Mouse (Mus musculus) embryonic facial prominence, embryonic 14.5 days (tissue): ENCODE measurements around the gene Hamp2. TPM values are rescaled to one million over a fixed set of nuclear protein-coding genes. Genes with fewer than 3 reads are reported as not detected.

Experiments
- ATAC-seq: fragments of 200-750 bp; cut with Nextera tagmentation; 2 replicates; pipeline ENCODE4 v1.8.0; 2017; ENCODE audit warnings: low read depth, moderate number of reproducible peaks, moderate TSS enrichment
- DNase-seq: peaks from one replicate; pipeline ENCODE4 v3.0.0-alpha.2; 2015; ENCODE audit warnings: low spot score
- H3K27ac ChIP-seq: fragments of 300-500 bp; sonication (generic); replicated peaks from 2 replicates; pipeline ENCODE4 v1.5.1; 2014; ENCODE audit warnings: low read depth, mild to moderate bottlenecking, low read length, moderate library complexity
- H3K27me3 ChIP-seq: fragments of 300-500 bp; sonication (generic); replicated peaks from 2 replicates; pipeline ENCODE4 v1.6.1; 2014; ENCODE audit warnings: low read length; ENCODE audit not compliant: control insufficient read depth, insufficient read depth
- H3K36me3 ChIP-seq: fragments of 300-500 bp; sonication (generic); 2 replicates; pipeline ENCODE4 v1.6.1; 2014; ENCODE audit warnings: low read length, mixed read lengths; ENCODE audit not compliant: control insufficient read depth, insufficient read depth
- H3K4me1 ChIP-seq: fragments of 300-500 bp; sonication (generic); 2 replicates; pipeline ENCODE4 v1.6.1; 2014; ENCODE audit warnings: antibody characterized with exemption, low read length; ENCODE audit not compliant: control insufficient read depth, insufficient read depth
- H3K4me2 ChIP-seq: fragments of 300-500 bp; sonication (generic); 2 replicates; pipeline ENCODE4 v1.6.1; 2014; ENCODE audit warnings: low read depth, mild to moderate bottlenecking, low read length, moderate library complexity, mixed read lengths
- H3K4me3 ChIP-seq: fragments of 300-500 bp; sonication (generic); 2 replicates; pipeline ENCODE4 v1.5.1; 2014; ENCODE audit warnings: low read depth, mild to moderate bottlenecking, low read length
- H3K9ac ChIP-seq: fragments of 300-500 bp; sonication (generic); 2 replicates; pipeline ENCODE4 v1.6.1; 2014; ENCODE audit warnings: low read depth, mild to moderate bottlenecking, low read length, moderate library complexity, mixed read lengths
- H3K9me3 ChIP-seq: fragments of 300-500 bp; sonication (generic); 2 replicates; pipeline ENCODE4 v1.6.1; 2016; ENCODE audit warnings: low read length; ENCODE audit not compliant: control insufficient read depth
- WGBS: fragments of 180-500 bp; shearing (Covaris S2); extraction: QIAGEN DNeasy Blood & Tissue Kit; methylation state at CpG from one replicate; pipeline ENCODE4 v1.1.7; 2014; 5-methylcytosine and 5-hydroxymethylcytosine counted together
- polyA plus RNA-seq: library from polyadenylated mRNA; unstranded; fragments of >200 nt; fragmentation: Nextera tagmentation; extraction: Ambion mirVana; gene quantifications from 2 replicates; pipeline ENCODE4 v1.2.1, GENCODE M21; 2014

Hamp2 gene
- polyA plus RNA-seq, 1 experiment from 2014 or later = not detected

- ATAC-seq (no peak), DNase-seq (no peak)
- WGBS = 80% methylated on average over 14 of the region's 14 CpGs
- Histone ChIP-seq H3K36me3 (no peaks in the 10 kb centered on the region), H3K27me3 (no peaks in the 10 kb centered on the region), H3K4me1 (no peaks in the 10 kb centered on the region), H3K9ac (no peak overlapping the region), H3K4me3 (no peak overlapping the region), H3K4me2 (no peak overlapping the region), H3K27ac (no peak overlapping the region), H3K9me3 (no peaks in the 10 kb centered on the region)
These were observed 41.2 kb upstream of the Hamp2 start for GRCm38 (mm10) chr7:30965677-30966076.

GRCm38 (mm10) chr7:30964366-30964765 lies 39.9 kb upstream of the Hamp2 start:
- no peaks in the 10 kb centered on the region for H3K4me1 ChIP-seq
- ATAC-seq (no peak), DNase-seq (no peak)
- WGBS = 84% methylated on average over 7 of the region's 7 CpGs
- H3K4me2 ChIP-seq = no peak overlapping the region
- no peak overlapping the region for H3K9ac ChIP-seq
- no peak overlapping the region for H3K4me3 ChIP-seq
- no peaks in the 10 kb centered on the region for H3K36me3 ChIP-seq
- H3K27me3 ChIP-seq = no peaks in the 10 kb centered on the region
- H3K9me3 ChIP-seq = no peaks in the 10 kb centered on the region
- no peak overlapping the region for H3K27ac ChIP-seq

- peaks cover 8% of the 10 kb centered on the region for H3K4me1 ChIP-seq
- ATAC-seq = no peak
- no peak overlapping the region for H3K9ac ChIP-seq
- no peak for DNase-seq
- 90% methylated on average over 5 of the region's 5 CpGs for WGBS
- H3K9me3 ChIP-seq = no peaks in the 10 kb centered on the region
- no peak overlapping the region for H3K4me3 ChIP-seq
- H3K27me3 ChIP-seq = no peaks in the 10 kb centered on the region
- H3K4me2 ChIP-seq = no peak overlapping the region
- H3K27ac ChIP-seq = no peak overlapping the region
- peaks cover 15% of the 10 kb centered on the region for H3K36me3 ChIP-seq
These were observed 38.4 kb upstream of the Hamp2 start for GRCm38 (mm10) chr7:30962862-30963261.

- Histone ChIP-seq H3K9me3 (no peaks in the 10 kb centered on the region), H3K4me2 (no peak overlapping the region), H3K9ac (no peak overlapping the region), H3K36me3 (peaks cover 20% of the 10 kb centered on the region), H3K4me3 (no peak overlapping the region), H3K4me1 (peaks cover 12% of the 10 kb centered on the region), H3K27me3 (no peaks in the 10 kb centered on the region), H3K27ac (no peak overlapping the region)
- no peak for ATAC-seq
- WGBS = 82% methylated on average over 6 of the region's 6 CpGs
- DNase-seq = no peak
These were observed 35.4 kb upstream of the Hamp2 start for GRCm38 (mm10) chr7:30959786-30960349.

GRCm38 (mm10) chr7:30958866-30959487 lies 34.5 kb upstream of the Hamp2 start:
- Histone ChIP-seq H3K27ac (no peak overlapping the region), H3K4me3 (0 out of 2 replicates have a peak overlapping the region, but pooled peaks have one; percentile 96), H3K9ac (no peak overlapping the region), H3K4me2 (no peak overlapping the region), H3K27me3 (no peaks in the 10 kb centered on the region), H3K4me1 (peaks cover 12% of the 10 kb centered on the region), H3K9me3 (no peaks in the 10 kb centered on the region), H3K36me3 (peaks cover 29% of the 10 kb centered on the region)
- DNase-seq (no peak), ATAC-seq (no peak)
- 93% methylated on average over 9 of the region's 9 CpGs for WGBS

- Histone ChIP-seq H3K4me1 (peaks cover 12% of the 10 kb centered on the region), H3K9ac (peak overlapping the region; percentile 99), H3K27ac (peak overlapping the region; percentile 99), H3K36me3 (peaks cover 35% of the 10 kb centered on the region), H3K4me3 (peak overlapping the region; percentile 96), H3K4me2 (peak overlapping the region; percentile 79), H3K9me3 (no peaks in the 10 kb centered on the region), H3K27me3 (no peaks in the 10 kb centered on the region)
- no peak for ATAC-seq
- WGBS = 70% methylated on average over 28 of the region's 28 CpGs
- DNase-seq = no peak
These were observed 33.8 kb upstream of the Hamp2 start for GRCm38 (mm10) chr7:30958109-30958865.

GRCm38 (mm10) chr7:30957367-30957783 lies 32.9 kb upstream of the Hamp2 start:
- H3K27me3 ChIP-seq = no peaks in the 10 kb centered on the region
- peaks cover 12% of the 10 kb centered on the region for H3K4me1 ChIP-seq
- peak overlapping the region; percentile 96 for H3K4me3 ChIP-seq
- H3K27ac ChIP-seq = peak overlapping the region; percentile 99
- WGBS = under 1% methylated on average over 40 of the region's 43 CpGs
- ATAC-seq (peak; percentile 74), DNase-seq (peak; percentile 90)
- peaks cover 45% of the 10 kb centered on the region for H3K36me3 ChIP-seq
- peak overlapping the region; percentile 79 for H3K4me2 ChIP-seq
- H3K9ac ChIP-seq = peak overlapping the region; percentile 99
- no peaks in the 10 kb centered on the region for H3K9me3 ChIP-seq

GRCm38 (mm10) chr7:30956756-30957366 lies 32.4 kb upstream of the Hamp2 start, which contains the start of gene Usf2:
TSS of gene Usf2 (minus strand) at chr7:30956803.
- Histone ChIP-seq H3K4me1 (peaks cover 12% of the 10 kb centered on the region), H3K9ac (peak within 1 kb of the TSS; percentile 99), H3K27ac (peak within 1 kb of the TSS; percentile 99), H3K4me2 (peak within 1 kb of the TSS; percentile 79), H3K27me3 (no peaks in the 10 kb centered on the region), H3K36me3 (peaks cover 50% of the 10 kb centered on the region), H3K4me3 (peak within 1 kb of the TSS; percentile 96), H3K9me3 (no peaks in the 10 kb centered on the region)
- ATAC-seq (peak; percentile 48), DNase-seq (peak; percentile 93)
- WGBS = under 1% methylated on average over 27 of the region's 82 CpGs
